Mouse (Mus musculus) hematopoietic stem cell, adult 5-6 weeks (primary cell): ENCODE data around the gene Fry. TPM values are rescaled to one million over a fixed set of nuclear protein-coding genes. Genes with fewer than 3 reads are reported as not detected.

Experiments
- ATAC-seq, 2 experiments: fragments of 125-278 bp in 1 of 2; replicated peaks in 1 of 2; 2 replicates each; pipeline ENCODE4 v1.8.0; 2016 to 2017; ENCODE audit warnings: inconsistent platforms in 2 of 2, mild to moderate bottlenecking in 2 of 2, moderate number of reproducible peaks in 2 of 2, low read depth in 1 of 2, moderate TSS enrichment in 1 of 2; ENCODE audit not compliant: low FRiP score in 2 of 2, poor library complexity in 2 of 2, severe bottlenecking in 2 of 2, insufficient read depth in 1 of 2, low TSS enrichment in 1 of 2
- total RNA-seq: library from RNA; stranded (forward); fragments of 172-1452, 232-1000 nt; gene quantifications from 2 replicates; pipeline ENCODE4 v1.2.3, GENCODE M21; 2017

Gene Fry
- total RNA-seq, 1 experiment from 2014 or later: 28.2 TPM

DNA sequence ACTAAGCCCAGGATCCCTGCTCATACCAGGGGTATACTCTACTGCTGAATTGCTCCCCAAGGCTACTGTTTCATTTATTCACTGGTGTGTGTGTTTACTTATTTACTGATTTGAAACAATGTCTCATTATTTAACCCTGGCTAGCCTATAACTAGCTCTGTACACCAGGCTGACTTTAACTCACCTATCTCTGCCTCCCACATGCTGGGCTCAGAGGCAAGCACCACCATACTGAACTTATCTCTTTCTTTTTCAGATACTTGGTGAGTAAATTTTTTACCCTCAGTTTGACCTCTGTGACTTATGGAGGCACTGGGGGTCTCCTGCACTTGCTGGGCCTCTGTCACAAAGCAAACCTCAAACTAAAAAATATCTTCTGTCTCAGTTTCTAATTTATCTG, 252.4 kb downstream of the Fry start:
- no peak for ATAC-seq

DNA sequence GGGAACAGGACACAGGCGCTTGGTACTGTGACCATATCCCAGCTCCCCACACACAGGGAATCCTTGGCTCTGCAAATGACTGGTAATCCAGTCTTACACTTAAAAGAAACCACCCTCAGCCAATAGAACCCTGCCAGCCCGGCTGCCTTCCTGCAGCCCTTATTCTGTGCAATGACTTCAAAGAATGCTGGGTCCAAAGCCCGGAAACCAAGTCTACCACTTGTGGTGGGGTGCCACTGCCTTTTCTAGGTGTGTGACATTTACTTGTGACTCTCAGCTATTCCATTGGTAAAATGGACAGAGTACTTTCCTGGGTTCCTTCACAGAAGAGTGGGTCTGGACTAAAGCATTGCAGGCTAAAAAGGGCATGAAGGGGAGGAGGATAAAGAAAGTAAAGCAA, 254.5 kb downstream of the Fry start:
- ATAC-seq: no peak

DNA sequence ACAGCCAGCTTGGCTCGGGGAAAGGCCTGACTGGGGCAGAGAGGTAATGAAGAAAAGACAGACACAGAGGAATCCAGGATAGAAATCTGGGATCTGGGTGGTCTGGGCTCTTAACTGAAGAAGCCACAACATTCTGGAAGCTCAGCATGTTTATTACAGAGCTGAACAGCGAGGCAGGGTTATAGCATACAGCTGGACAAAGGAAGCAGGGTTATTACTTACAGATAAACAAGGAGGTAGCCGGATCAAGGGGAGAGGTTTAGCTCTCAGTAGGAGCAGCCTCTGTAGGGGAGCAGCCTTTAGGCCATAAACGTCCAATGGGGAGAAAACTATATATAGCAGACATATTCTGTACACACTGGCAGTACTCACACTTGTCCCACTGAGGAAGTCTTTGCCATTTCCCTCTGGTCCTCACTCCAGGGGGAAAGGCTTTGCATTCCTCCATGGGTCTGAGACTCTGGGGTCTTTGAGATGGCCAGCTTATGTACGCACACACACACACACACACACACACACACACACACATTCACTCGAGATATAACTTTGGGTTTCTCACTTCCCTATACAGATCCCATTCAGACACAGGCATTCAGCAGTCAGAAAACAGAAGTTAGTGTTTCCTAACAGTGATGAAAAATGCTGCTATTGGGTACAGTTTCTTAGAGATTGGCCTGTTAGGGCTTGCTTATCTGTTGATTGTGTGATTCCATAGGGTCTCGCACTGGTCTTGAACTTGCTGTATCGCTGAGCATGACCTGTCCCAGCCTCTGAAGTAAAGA, 256.5 kb downstream of the Fry start:
- no peak for ATAC-seq

DNA sequence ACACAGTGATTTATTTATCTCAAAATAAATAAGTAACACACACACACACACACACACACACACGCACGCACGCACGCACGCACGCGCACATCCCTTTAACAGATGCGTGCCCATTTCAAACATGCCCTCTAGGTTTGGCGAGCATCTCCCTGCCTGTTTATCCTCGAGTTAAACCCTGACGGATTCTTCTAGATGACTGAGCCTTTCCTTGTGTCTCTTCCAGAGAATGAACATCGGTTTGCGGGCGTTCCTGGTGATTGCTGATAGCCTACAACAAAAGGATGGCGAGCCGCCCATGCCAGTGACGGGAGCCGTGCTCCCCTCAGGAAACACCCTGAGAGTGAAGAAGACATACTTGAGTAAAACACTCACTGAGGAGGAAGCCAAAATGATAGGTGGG, 260.1 kb downstream of the Fry start:
- ATAC-seq: no peak

DNA sequence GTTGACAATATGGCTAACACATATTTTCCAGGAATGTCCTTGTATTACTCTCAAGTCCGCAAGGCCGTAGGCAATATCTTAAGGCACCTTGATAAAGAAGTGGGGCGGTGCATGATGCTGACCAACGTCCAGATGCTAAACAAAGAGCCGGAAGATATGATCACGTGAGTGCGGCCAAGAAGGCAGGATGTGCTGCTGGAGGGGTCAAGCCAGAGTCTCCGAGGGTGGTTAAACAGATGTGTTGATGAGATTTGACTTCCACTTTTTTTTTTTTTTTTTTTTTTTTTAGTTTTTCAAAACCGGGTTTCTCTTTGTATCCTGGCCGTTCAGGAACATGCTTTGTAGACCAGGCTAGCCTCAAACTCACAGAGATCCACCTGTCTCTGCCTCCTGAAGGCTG, 262.3 kb downstream of the Fry start:
- no peak for ATAC-seq

DNA sequence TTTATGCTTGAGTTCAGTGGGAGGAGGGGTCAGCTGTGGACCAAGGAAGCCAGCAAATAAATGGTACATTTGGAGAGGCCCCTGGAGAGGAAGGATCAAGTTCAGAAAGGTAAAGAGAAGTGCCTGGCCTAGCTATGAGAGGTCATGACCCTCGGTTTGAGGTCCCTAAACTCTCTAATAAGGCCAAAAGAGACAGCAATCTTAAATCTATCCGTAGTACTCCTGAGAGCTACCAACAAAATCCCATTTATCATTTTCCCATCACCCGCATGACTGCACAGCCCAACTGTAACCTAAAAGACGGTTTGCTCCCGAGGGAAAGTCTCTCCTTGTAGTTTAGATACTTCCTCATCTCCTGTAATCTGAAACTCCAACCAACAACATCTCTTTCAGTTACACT, 264.0 kb downstream of the Fry start:
- ATAC-seq: no peak

DNA sequence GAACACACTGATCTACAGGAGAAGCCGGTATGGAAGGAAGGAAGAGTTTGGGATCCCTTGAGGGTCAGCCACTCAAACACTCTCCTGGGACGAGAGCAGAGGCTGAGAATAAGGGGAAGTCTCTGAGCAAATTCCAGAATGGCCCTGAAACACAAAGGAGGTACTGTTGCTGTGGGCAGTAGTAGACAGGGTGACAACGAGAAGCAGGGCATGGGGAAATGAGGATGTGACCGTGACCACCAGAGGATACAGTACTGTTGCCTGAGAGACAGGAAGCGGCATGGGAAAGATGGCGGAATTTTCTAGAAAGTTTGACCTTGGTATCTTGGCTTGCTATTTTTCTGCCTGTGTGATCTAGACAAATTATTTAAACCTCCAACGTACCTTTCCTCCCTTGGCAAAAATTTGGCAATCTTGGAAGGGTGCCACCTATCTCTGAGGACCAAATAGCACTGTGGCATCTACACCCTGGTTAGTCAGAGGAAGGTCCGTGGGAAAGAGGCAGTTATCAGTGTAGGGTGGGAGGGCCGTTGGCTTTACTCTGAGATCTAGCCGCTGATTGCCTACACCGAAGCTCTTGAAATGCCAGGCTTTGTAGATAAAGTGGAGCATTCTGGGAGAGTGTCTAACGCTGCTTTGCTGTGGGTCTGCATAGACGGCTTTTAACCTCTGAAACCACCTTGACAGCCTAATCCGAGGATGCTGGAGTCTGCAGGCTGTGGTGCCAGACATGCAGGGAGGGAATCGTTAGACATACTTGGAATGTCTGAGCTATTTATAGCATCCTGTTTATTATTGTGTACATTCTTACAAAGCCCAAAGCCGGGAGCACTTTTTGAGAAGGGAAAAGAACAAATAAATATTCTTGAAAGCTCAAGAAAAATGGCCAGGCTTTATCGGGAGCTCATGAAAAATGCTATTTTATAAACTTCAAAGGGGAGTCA, 266.1 kb downstream of the Fry start:
- ATAC-seq: no peak

DNA sequence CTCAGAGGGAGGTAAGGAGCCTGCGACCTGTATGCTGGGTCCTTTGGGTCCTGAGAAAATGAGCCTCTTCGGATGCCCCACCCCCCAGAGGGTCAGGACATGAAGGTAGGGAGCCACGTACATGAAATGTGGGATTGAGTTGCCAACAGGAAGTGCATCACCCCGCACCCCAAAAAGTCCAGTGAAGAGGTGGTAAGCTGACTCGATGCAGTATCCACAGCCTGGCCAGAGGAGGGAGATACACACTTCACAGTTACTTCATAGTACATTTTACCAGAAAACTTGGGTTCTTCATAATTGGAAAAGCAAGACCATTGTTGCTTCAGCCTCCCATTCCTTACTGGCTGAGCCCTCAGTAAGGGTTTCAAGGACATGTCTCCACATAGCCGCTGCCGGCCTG, 266.8 kb downstream of the Fry start:
- ATAC-seq: no peak

DNA sequence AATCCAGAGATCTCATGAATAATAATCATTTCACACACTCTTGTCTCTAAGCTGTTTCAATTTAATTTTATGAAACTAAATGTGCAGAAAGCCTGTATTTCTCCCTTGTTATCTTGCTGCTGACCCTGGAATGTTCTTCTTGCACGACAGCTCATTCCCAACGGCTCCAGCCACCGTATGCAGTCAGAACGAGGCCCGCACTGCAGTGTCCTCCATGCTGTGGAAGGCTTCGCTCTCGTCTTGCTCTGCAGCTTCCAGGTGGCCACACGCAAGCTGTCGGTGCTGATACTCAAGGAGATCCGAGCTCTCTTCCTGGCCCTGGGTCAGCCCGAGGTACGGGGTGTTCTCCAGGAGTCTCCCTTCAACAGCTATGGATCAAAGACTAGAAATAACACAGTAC, 270.2 kb downstream of the Fry start:
- no peak for ATAC-seq

DNA sequence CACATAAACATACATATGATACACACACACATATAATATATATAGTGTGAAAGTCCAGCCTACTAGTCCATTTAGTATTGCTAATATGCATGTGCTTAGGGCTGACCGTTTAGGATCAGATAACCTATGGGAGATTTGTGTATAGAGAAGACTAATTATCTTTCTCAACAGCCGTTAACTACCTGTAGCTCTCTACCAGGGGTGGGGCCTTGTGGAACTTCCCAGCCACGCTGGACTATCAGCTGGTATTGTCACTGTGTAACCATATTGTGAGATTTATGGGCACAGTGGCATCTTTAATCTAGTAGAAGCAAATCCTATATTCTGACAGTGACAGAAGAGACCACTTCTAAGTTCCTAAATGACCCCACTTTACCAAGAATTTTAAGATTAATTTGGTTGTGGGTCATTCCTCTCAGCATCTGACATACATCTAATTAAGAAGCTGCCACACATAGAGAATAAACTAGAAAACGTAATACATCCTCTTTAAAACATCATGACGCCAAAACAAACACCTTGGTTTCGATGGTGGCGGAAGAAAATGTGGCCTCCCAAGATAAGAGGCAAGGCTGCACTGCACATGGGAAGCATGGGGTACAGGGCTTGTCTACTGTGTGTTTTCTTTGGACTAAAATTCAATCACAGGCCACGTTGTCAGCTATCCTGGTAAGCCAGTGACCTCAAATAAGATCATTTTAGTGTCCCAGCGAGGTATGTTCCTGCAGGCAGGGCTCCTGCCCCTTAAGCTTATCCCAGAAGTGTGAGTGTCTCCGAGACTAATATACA, 271.3 kb downstream of the Fry start:
- peak in 1 of 2 experiments; percentile 58; a peak in 2 of 4 replicates for ATAC-seq

DNA sequence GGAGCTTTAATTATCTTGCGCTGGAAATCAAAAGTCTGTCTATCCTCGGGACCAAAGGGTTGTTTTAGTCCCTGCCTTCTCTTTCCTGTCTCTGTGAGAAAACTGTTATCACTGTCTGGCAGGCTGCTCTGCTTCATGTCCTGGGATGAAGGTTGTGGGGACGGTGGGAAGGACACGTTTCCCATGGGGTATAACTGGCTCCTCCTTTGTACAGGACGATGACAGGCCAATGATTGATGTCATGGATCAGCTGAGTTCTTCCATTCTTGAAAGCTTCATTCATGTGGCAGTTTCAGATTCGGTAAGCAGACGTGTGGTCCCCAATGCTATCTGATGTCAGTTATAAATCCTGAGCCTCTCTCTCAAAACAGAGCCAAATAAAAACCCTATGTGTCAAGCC, 272.0 kb downstream of the Fry start:
- peak in 1 of 2 experiments; percentile 30; a peak in 1 of 4 replicates for ATAC-seq

DNA sequence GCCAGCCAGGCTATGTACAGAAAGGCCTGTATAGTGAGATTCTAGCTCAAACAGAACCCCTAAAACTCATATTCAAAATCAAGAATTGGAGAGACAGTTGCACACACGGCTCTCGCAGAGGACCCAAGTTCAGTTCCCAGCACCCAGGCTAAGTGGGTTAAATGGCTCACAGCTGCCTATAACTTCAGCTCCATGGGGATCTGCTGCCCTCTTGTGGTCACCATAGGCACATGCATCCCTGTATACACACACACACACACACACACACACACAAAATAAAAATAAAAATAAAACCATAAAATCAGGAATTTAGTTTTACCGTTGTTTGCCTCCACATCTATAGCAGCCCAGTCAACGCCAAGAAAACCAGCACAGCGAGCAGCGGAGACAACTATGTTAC, 276.2 kb downstream of the Fry start:
- no peak for ATAC-seq

DNA sequence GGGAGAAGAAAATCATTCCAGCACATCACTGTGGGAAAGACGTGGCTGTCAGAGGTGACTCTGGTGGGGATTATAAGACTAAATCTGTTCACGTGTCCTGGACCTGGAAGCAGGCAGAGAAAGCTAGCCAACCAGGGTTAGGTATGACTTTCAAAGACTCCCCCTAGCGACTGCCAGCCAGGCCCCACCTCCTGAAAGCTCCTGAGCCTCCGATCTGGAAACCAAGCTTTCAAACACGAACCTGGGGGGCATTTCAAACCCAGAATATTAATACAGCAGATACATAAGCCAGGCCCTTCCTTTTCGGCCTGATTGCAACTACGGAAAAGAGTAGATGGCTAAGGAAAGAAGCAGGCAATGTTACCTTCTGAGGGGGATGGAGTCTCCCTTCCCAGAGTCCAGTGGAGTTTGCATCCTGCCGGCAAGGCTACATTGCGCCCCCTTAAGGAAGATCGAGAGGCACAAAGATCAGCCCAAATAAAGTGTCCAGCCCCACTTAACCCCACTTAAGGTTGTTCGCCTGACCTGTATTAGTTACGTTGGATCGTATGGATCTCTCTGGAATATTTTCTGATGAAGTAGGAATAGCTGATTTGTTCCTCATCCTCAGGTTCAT, 284.5 kb downstream of the Fry start:
- no peak for ATAC-seq

DNA sequence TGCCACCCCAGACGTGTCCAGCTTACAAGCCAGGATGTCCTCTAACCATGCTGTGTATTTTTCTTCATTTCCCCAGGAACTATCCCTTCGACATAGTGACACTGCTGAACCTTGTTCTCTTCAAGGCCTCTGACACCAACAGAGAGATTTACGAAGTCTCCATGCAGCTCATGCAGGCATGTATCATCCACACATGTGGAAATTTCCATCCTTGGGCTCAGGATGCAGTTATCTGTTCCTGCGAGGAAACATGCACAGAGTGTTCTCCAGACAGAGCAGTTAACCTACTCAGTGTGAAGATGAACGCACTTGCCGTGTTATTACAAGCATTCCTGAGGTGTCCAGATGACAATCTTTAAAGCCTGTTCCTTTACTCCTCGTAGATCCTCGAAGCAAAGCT, 286.4 kb downstream of the Fry start:
- no peak for ATAC-seq

DNA sequence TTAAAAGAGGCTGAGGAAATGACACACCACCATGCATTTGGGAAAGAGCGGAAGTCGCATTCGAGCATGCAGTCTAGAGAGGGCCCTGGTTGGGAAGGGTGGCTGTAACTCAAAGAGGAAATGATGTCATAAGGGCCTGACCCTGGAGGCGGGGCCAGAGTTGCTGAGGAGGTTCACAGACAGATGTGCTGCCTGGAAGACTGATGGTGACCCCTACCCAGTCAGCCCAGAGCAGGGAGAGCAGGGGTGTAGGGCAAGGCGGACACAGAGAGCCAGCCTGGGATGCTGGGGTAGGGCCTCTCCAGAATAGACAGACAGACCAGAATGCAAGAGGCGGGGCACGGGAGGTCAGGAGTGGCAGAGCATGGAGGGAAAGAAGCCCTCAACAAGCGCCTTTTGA, 290.5 kb downstream of the Fry start:
- no peak for ATAC-seq

DNA sequence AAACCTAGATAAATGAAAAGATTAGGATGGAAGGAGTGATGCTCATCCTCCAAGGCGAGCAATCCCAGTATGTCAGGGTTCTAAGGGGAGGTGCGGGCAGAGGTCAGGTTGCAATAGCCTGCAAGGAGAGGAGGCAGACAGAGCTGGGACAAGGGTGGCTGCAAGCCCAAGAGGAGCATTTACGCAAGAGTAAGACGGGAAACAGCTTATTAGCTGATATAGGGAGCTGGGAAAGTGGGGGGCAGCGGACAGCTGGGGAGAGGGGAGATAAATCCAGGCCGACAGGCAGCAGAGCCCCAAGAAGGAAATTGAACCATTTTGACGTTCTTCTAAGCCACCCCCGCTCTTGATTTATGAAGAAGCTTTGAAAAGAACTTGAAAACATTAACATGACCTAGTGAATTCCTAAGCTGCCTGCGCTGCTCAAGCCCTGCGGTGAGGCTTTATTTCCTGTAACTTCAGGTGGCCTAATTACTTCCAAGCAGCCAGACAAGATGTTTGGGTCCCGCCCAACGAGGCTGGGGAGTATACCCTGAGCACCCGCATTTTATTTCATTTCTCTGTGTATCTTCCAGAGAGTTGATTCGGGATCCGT, 291.1 kb downstream of the Fry start:
- peak; percentile 69 to 72 for ATAC-seq
